Mouse (Mus musculus): ENCODE measurements around the gene Daglb. TPM values are rescaled to one million over a fixed set of nuclear protein-coding genes. Genes with fewer than 3 reads are reported as not detected.

Daglb gene
- polyA plus RNA-seq, 1 experiment from 2014 or later, result 20.7 TPM

DNA sequence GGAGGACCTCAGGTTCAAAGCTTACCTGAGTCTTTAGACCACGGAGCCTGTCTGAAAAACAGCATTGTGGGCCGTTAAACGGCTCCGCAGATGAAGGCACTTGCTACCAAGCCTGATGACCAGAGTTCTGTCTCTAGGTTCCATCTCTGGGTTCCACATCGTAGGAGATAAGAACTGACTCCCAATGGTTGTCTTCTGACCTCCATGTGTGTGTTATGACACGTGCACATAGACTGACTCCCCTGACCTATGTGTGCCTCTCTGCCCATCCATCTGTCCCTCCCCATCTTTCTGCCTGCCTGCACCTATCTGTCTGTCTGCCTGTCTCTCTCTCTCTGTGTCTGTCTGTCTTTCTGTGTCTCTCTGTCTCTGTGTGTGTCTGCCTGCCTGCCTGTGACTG is 3.5 kb downstream of the Daglb start:
- H3K9ac ChIP-seq, result no peak overlapping the region
- H3K4me3 ChIP-seq, result no peak overlapping the region
- H3K9me3 ChIP-seq, result no peaks in the 10 kb centered on the region
- H3K27me3 ChIP-seq, result no peaks in the 10 kb centered on the region
- no peak for ATAC-seq (ENCODE audit: low FRiP score, low read depth)
- WGBS, result 96% methylated on average over 6 of the region's 6 CpGs
- H3K4me2 ChIP-seq, result no peak overlapping the region
- H3K4me1 ChIP-seq (replicated peaks), result peaks cover 17% of the 10 kb centered on the region
- H3K36me3 ChIP-seq, result peaks cover 32% of the 10 kb centered on the region
- H3K27ac ChIP-seq (replicated peaks), result no peak overlapping the region

GRCm38 (mm10) chr5:143469628-143470027 is 5.2 kb downstream of the Daglb start:
- Histone ChIP-seq H3K9me3 (no peaks in the 10 kb centered on the region), H3K4me1 (replicated peaks) (peaks cover 11% of the 10 kb centered on the region), H3K27me3 (no peaks in the 10 kb centered on the region), H3K4me2 (no peak overlapping the region), H3K36me3 (peaks cover 41% of the 10 kb centered on the region), H3K4me3 (no peak overlapping the region), H3K9ac (no peak overlapping the region), H3K27ac (replicated peaks) (no peak overlapping the region)
- 97% methylated on average over 8 of the region's 8 CpGs for WGBS
- ATAC-seq (ENCODE audit: low FRiP score, low read depth), result no peak

GRCm38 (mm10) chr5:143470421-143471164 is 6.2 kb downstream of the Daglb start:
- ATAC-seq (ENCODE audit: low FRiP score, low read depth), result no peak
- Histone ChIP-seq H3K36me3 (peaks cover 51% of the 10 kb centered on the region), H3K27ac (replicated peaks) (0 out of 2 replicates have a peak overlapping the region, but pooled peaks have one; percentile 9), H3K27me3 (no peaks in the 10 kb centered on the region), H3K9ac (no peak overlapping the region), H3K9me3 (no peaks in the 10 kb centered on the region), H3K4me3 (no peak overlapping the region), H3K4me2 (no peak overlapping the region), H3K4me1 (replicated peaks) (peaks cover 6% of the 10 kb centered on the region)
- 70% methylated on average over 15 of the region's 15 CpGs for WGBS

DNA sequence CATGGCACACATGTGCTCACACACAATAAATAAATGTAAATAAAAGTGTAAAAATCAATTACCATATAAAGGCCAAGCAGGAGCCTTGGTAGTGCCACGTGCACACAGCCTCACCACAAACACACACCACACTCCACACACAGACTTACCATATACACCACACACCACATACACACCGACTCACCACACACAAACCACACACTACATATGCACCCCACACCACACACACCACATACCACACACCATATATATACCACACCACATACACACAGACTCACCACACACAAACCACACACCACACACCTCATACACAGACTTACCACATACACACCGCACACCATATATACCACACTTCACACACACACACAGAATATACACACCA is 6.8 kb downstream of the Daglb start:
- no peak overlapping the region for H3K27ac ChIP-seq (replicated peaks)
- no peak overlapping the region for H3K4me2 ChIP-seq

DNA sequence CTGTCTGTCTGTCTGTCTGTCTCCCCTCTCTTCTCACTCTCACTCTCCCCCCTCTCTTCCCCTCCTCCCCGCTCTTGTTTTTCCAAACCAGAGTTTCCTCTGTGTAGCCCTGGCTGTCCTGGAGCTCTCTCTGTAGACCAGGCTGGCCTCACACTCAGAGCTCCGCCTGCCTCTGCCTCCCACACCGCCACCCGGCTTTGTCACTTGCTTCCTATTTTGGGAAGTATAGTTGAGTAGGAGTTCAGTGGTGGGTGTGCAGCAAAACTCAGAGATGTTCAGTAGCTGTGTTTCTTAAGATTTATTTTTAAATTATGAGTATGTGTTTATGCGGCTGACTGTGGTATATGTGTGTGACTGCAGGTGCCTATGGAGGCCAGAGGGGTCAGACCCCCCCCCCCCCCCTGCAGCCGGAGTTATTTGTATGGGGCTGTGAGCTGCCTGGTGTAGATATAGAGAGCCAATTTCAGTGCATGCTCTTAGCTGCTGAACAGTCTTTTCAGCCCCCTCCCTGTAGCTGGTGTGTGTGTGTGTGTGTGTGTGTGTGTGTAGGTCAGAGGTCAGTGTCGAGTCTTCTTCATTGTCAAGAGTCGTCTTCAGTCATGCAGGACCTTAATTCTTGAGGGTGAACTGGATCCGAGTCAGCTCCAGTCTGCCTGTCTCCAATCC is 7.7 kb downstream of the Daglb start:
- H3K9me3 ChIP-seq, result no peaks in the 10 kb centered on the region
- H3K36me3 ChIP-seq, result peaks cover 65% of the 10 kb centered on the region
- no peak overlapping the region for H3K4me2 ChIP-seq
- no peaks in the 10 kb centered on the region for H3K4me1 ChIP-seq (replicated peaks)
- no peak overlapping the region for H3K4me3 ChIP-seq
- WGBS, result 88% methylated on average over 8 of the region's 9 CpGs
- H3K27me3 ChIP-seq, result no peaks in the 10 kb centered on the region
- no peak overlapping the region for H3K9ac ChIP-seq
- no peak overlapping the region for H3K27ac ChIP-seq (replicated peaks)
- no peak for ATAC-seq (ENCODE audit: low FRiP score, low read depth)

More for the DNA sequence above, 6.8 kb downstream of the Daglb start:
- Histone ChIP-seq H3K36me3 (peaks cover 56% of the 10 kb centered on the region), H3K4me1 (replicated peaks) (no peaks in the 10 kb centered on the region; the same call in 1 of the 2 replicates), H3K4me3 (no peak overlapping the region), H3K9me3 (no peaks in the 10 kb centered on the region), H3K9ac (no peak overlapping the region), H3K27me3 (no peaks in the 10 kb centered on the region)
- ATAC-seq (ENCODE audit: low FRiP score, low read depth), result no peak
- WGBS, result 92% methylated on average over 3 of the region's 3 CpGs

DNA sequence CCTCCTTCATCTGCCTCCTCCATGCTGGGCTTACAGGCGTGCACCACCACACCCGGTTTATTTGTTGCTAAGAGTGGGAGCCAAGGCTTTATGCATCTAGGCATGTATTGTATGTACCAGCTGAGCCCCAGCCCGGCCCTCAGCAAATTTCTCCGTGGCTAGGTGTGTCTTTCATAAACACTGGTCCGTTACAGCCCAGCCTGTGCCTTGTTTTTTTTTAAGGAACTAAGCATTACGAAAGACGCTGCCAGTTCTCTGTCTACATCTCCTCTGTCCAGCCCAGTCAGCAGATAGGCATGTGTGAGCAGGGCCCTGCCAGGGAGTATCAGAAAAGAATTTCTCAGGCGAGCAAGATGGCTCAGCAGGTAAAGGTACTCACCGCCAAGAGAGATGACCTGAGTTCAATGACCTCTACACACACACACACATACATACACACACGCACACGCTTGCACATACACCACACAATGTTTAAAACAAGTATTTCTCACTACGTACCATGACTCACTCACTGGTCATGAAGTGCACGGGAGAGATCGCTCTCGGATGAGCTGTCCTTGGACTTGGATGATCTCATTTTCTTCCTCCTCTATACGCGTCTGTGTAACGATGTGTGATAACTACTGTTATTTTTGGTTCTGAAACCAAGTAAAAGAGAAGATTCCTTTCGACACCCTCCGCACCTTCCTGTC is 10.9 kb downstream of the Daglb start:
- Histone ChIP-seq H3K9me3 (no peaks in the 10 kb centered on the region), H3K4me2 (no peak overlapping the region), H3K9ac (no peak overlapping the region), H3K36me3 (peaks cover 68% of the 10 kb centered on the region), H3K27ac (replicated peaks) (no peak overlapping the region), H3K4me3 (no peak overlapping the region), H3K4me1 (replicated peaks) (no peaks in the 10 kb centered on the region), H3K27me3 (no peaks in the 10 kb centered on the region)
- no peak for ATAC-seq (ENCODE audit: low FRiP score, low read depth)
- WGBS, result 95% methylated on average over 20 of the region's 20 CpGs

GRCm38 (mm10) chr5:143476013-143476412 is 11.6 kb downstream of the Daglb start:
- Histone ChIP-seq H3K4me1 (replicated peaks) (no peaks in the 10 kb centered on the region), H3K36me3 (peaks cover 66% of the 10 kb centered on the region), H3K9ac (no peak overlapping the region), H3K4me2 (no peak overlapping the region), H3K4me3 (no peak overlapping the region), H3K27me3 (no peaks in the 10 kb centered on the region), H3K9me3 (no peaks in the 10 kb centered on the region), H3K27ac (replicated peaks) (no peak overlapping the region)
- ATAC-seq (ENCODE audit: low FRiP score, low read depth), result no peak
- 97% methylated on average over 6 of the region's 6 CpGs for WGBS

DNA sequence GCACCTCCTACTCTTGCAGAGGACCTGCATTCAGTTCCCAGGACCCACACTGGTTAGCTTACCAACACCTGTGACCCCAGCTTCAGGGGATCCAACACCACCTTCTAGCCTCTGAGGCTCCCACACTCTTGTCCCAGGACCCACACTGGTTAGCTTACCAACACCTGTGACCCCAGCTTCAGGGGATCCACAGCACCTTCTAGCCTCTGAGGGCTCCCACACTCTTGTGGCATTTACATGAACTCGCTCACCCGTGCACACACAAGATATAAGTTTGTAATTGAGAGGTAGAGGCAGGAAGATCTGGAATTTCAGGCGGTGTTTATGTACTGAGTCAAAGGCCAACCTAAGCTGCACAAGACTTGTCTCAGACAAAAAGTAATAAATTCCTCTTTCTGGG is 13.5 kb downstream of the Daglb start:
- no peaks in the 10 kb centered on the region for H3K27me3 ChIP-seq
- WGBS, result 98% methylated on average over 3 of the region's 3 CpGs
- no peak overlapping the region for H3K4me2 ChIP-seq
- H3K9ac ChIP-seq, result no peak overlapping the region
- peaks cover 64% of the 10 kb centered on the region for H3K36me3 ChIP-seq
- H3K27ac ChIP-seq (replicated peaks), result no peak overlapping the region
- H3K9me3 ChIP-seq, result no peaks in the 10 kb centered on the region
- no peak overlapping the region for H3K4me3 ChIP-seq
- H3K4me1 ChIP-seq (replicated peaks), result no peaks in the 10 kb centered on the region
- ATAC-seq (ENCODE audit: low FRiP score, low read depth), result no peak

DNA sequence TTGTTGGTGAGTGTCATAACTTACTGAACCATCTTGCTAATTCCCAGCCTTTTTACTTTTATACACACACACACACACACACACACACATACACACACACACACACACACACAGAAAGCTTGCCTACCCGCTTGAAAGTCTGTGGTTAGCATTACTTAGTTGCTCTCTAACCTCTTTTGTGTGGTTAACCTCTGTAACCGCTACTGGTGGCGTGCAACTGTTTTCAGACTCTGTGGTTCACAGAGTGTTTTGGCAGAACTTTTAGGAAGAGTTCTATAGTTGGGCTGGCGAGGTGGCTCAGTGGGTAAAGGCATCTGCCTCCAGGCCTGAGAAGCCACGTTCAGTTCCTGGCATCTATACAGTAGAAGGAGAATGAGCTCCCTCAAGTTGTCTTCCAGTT is 20.6 kb downstream of the Daglb start:
- 87% methylated on average over 5 of the region's 5 CpGs for WGBS
- Histone ChIP-seq H3K9ac (no peak overlapping the region), H3K27ac (replicated peaks) (no peak overlapping the region), H3K36me3 (peaks cover 48% of the 10 kb centered on the region), H3K4me1 (replicated peaks) (no peaks in the 10 kb centered on the region), H3K27me3 (no peaks in the 10 kb centered on the region), H3K4me2 (no peak overlapping the region), H3K4me3 (no peak overlapping the region), H3K9me3 (no peaks in the 10 kb centered on the region)
- ATAC-seq (ENCODE audit: low FRiP score, low read depth), result no peak

DNA sequence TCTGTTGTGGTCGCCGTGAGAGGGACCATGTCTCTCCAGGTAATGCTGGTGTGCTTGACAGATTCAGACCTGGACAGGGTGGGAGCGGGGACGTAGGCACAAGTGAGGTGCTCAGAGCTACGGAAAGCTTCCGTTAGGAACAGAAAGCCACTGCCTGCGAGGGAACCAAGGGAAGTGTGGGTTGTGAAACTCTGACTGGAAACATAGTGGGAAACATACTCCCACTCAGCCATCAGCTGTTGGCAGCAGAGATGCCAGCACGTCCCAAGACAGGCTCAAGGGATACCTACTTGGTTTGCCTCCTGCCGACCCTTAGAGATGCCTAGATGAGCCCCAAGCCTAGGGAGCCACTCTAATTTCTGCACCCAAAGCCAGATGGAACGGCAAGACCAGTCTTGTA is 22.8 kb downstream of the Daglb start:
- no peak overlapping the region for H3K4me2 ChIP-seq
- H3K27me3 ChIP-seq, result no peaks in the 10 kb centered on the region
- ATAC-seq (ENCODE audit: low FRiP score, low read depth), result no peak
- H3K4me1 ChIP-seq (replicated peaks), result no peaks in the 10 kb centered on the region
- H3K4me3 ChIP-seq, result no peak overlapping the region
- no peaks in the 10 kb centered on the region for H3K9me3 ChIP-seq
- no peak overlapping the region for H3K9ac ChIP-seq
- H3K27ac ChIP-seq (replicated peaks), result no peak overlapping the region
- peaks cover 54% of the 10 kb centered on the region for H3K36me3 ChIP-seq
- WGBS, result 93% methylated on average over 10 of the region's 10 CpGs

GRCm38 (mm10) chr5:143487998-143488397 is 23.6 kb downstream of the Daglb start:
- no peak for ATAC-seq (ENCODE audit: low FRiP score, low read depth)
- Histone ChIP-seq H3K4me1 (replicated peaks) (no peaks in the 10 kb centered on the region), H3K4me2 (no peak overlapping the region), H3K36me3 (peaks cover 50% of the 10 kb centered on the region), H3K9me3 (no peaks in the 10 kb centered on the region), H3K27ac (replicated peaks) (no peak overlapping the region), H3K9ac (no peak overlapping the region), H3K4me3 (no peak overlapping the region), H3K27me3 (no peaks in the 10 kb centered on the region)
- 90% methylated on average over 5 of the region's 5 CpGs for WGBS

DNA sequence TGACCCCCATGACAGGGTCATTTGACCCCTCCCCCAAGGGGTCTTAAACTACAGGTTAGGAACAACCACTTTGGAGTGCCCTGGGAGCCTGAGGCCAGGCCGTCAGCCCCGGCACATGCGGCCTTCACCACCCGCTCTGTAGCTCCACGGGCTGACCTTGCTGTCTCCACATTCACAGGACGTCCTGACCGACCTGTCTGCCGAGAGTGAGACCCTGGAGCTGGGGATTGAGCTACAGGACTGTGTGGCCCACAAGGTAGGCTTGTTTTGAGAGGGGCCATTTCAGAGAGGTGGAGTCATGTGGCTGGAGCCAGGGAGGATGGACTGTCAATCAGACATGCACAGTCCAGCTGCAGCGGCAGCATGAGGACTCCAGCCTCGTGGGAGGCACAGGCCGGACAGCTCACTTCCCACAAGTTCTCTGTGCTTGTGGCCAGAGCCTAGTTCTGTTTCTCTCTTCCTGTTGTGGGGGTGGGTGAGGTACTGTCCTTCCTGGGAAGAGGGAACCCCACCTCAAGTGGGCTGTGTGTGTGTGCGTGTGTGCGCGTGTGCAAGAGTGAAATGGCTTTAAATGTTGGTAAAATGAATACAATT is 25.5 kb downstream of the Daglb start:
- Histone ChIP-seq H3K4me3 (no peak overlapping the region), H3K4me2 (no peak overlapping the region), H3K27ac (replicated peaks) (no peak overlapping the region), H3K27me3 (no peaks in the 10 kb centered on the region), H3K36me3 (peaks cover 43% of the 10 kb centered on the region), H3K4me1 (replicated peaks) (no peaks in the 10 kb centered on the region), H3K9ac (no peak overlapping the region), H3K9me3 (no peaks in the 10 kb centered on the region)
- 88% methylated on average over 14 of the region's 14 CpGs for WGBS
- no peak for ATAC-seq (ENCODE audit: low FRiP score, low read depth)
